Comparison of ENCODE assay signal across 8 mouse cellular contexts in genomic region chr17:56470571-56470970, GRCm38 (mm10). TPM values are rescaled to one million over a fixed set of nuclear protein-coding genes. Genes with fewer than 3 reads are reported as not detected.
DNase-seq lines count a peak whose midpoint lies in the region; ATAC-seq lines count a peak whose summit lies in the region.
"Had no signal": no experiment of that assay in that cellular context is flagged by ENCODE, and none has a peak within 500 bp of the region (broad histone marks: within the 10 kb centered on the region; RNA-seq: fewer than 3 reads in every experiment).

No protein-coding gene starts in this region.

- H3K4me3 ChIP-seq in forebrain, embryonic 15.5 days, result peak overlapping the region; percentile 24
- H3K4me3 ChIP-seq in limb, embryonic 15.5 days, result peak overlapping the region; percentile 32
- peak overlapping the region; percentile 25 for H3K4me3 ChIP-seq in stomach, embryonic 14.5 days (ENCODE audit: low read depth, low read length)

- 0 out of 2 replicates have a peak overlapping the region, but pooled peaks have one; percentile 37 for H3K9ac ChIP-seq in forebrain, embryonic 15.5 days (replicated peaks)
- H3K9ac ChIP-seq in limb, embryonic 15.5 days, result no peak overlapping the region
- no peak overlapping the region; the same call in 1 of the 2 replicates for H3K9ac ChIP-seq in stomach, embryonic 14.5 days (replicated peaks; ENCODE audit: low read depth, low read length)

- 26% methylated on average over 10 of the region's 10 CpGs for WGBS in forebrain, embryonic 15.5 days
- WGBS in limb, embryonic 15.5 days, result 17% methylated on average over 10 of the region's 10 CpGs
- WGBS in stomach, embryonic 14.5 days, result 16% methylated on average over 10 of the region's 10 CpGs

- no peak for ATAC-seq in forebrain, embryonic 15.5 days (replicated peaks)
- ATAC-seq in limb, embryonic 15.5 days (ENCODE audit: insufficient number of reproducible peaks, low FRiP score, low TSS enrichment, low read depth), result no peak
- no peak for ATAC-seq in stomach, embryonic 14.5 days (ENCODE audit: insufficient number of reproducible peaks, insufficient read depth, low FRiP score, low read depth)

- peak overlapping the region; percentile 96 for H3K27ac ChIP-seq in forebrain, embryonic 15.5 days (replicated peaks)
- no peak overlapping the region for H3K27ac ChIP-seq in limb, embryonic 15.5 days
- H3K27ac ChIP-seq in stomach, embryonic 14.5 days (ENCODE audit: low read length), result no peak overlapping the region
- H3K27ac ChIP-seq: macrophage had no signal

- intact Hi-C loops in left cerebral cortex, postnatal 14 days (cut with DNase I), result loop anchor here (5.0 kb wide), 1 partner anchor 43 kb away; no protein-coding TSS in a partner anchor

- H3K4me2 ChIP-seq in forebrain, embryonic 15.5 days (replicated peaks), result peak overlapping the region; percentile 45
- peak overlapping the region; percentile 48 for H3K4me2 ChIP-seq in limb, embryonic 15.5 days
- peak overlapping the region; percentile 42 for H3K4me2 ChIP-seq in stomach, embryonic 14.5 days (replicated peaks; ENCODE audit: low read depth, low read length)

- no peaks in the 10 kb centered on the region for H3K36me3 ChIP-seq in forebrain, embryonic 15.5 days
- no peaks in the 10 kb centered on the region for H3K36me3 ChIP-seq in limb, embryonic 15.5 days
- no peaks in the 10 kb centered on the region for H3K36me3 ChIP-seq in stomach, embryonic 14.5 days (ENCODE audit: control insufficient read depth, insufficient read depth, low read length)

- H3K27me3 ChIP-seq in forebrain, embryonic 15.5 days, result no peaks in the 10 kb centered on the region
- H3K27me3 ChIP-seq in limb, embryonic 15.5 days, result peaks cover 50% of the 10 kb centered on the region
- H3K27me3 ChIP-seq in stomach, embryonic 14.5 days (ENCODE audit: control insufficient read depth, insufficient read depth, low read length), result peaks cover 7% of the 10 kb centered on the region; the same call in 1 of the 2 replicates

- no peaks in the 10 kb centered on the region for H3K9me3 ChIP-seq in forebrain, embryonic 15.5 days
- no peaks in the 10 kb centered on the region for H3K9me3 ChIP-seq in limb, embryonic 15.5 days
- no peaks in the 10 kb centered on the region for H3K9me3 ChIP-seq in stomach, embryonic 14.5 days (ENCODE audit: control insufficient read depth, low read depth, low read length)

- H3K4me1 ChIP-seq in forebrain, embryonic 15.5 days, result peaks cover 83% of the 10 kb centered on the region
- H3K4me1 ChIP-seq in limb, embryonic 15.5 days, result peaks cover 96% of the 10 kb centered on the region
- H3K4me1 ChIP-seq in stomach, embryonic 14.5 days (ENCODE audit: control insufficient read depth, insufficient read depth, low read length), result peaks cover 73% of the 10 kb centered on the region

- peak; percentile 12 to 22 for DNase-seq in kidney, postnatal 36 days
- no peak for DNase-seq in kidney, adult 11 months
- no peak for DNase-seq in left cerebral cortex, postnatal 14 days (ENCODE audit: low spot score in 2 of 2)
- no peak for DNase-seq in urinary bladder, postnatal 10 days (ENCODE audit: low spot score)

RNA-seq across cellular contexts. Expression of gene Ptprs, which starts 5.7 kb away (rescaled TPM):
- polyA plus RNA-seq in forebrain, embryonic 15.5 days (2015; fragmentation: Nextera tagmentation; extraction: Ambion mirVana), result 375 and 409 TPM in 2 replicates
- polyA plus RNA-seq in limb, embryonic 15.5 days (2015; fragmentation: Nextera tagmentation; extraction: Ambion mirVana), result 85.4 and 96.3 TPM in 2 replicates
- 111 and 115 TPM in 2 replicates for polyA plus RNA-seq in stomach, embryonic 14.5 days (2014; fragmentation: Nextera tagmentation; extraction: Ambion mirVana)
- 100 to 1,000 TPM; 644 to 661 TPM for total RNA-seq in left cerebral cortex, postnatal 14 days (2021)

RNA-seq across cellular contexts. Expression of gene Znrf4, which starts 41.7 kb away (rescaled TPM):
- 0.14 and 0.36 TPM in 2 replicates for polyA plus RNA-seq in forebrain, embryonic 15.5 days (2015; fragmentation: Nextera tagmentation; extraction: Ambion mirVana)
- not detected in 2 replicates for polyA plus RNA-seq in limb, embryonic 15.5 days (2015; fragmentation: Nextera tagmentation; extraction: Ambion mirVana)
- polyA plus RNA-seq in stomach, embryonic 14.5 days (2014; fragmentation: Nextera tagmentation; extraction: Ambion mirVana), result not detected in 2 replicates
- not detected for total RNA-seq in left cerebral cortex, postnatal 14 days (2021)
- polyA plus RNA-seq: macrophage had no signal

Comparison
In these comparisons a context has a peak if more than half of its experiments do, and no peak if none do; other contexts are left out.
1. DNase-seq: peak in kidney, postnatal 36 days (2 of 2); none in kidney, adult 11 months (single experiment), left cerebral cortex, postnatal 14 days (0 of 2) and urinary bladder, postnatal 10 days (single experiment).
2. Peak in every context shown above with its lines, with median percentiles within 50 percentile points of each other: H3K4me2 ChIP-seq and H3K4me3 ChIP-seq.